Mouse (Mus musculus): ENCODE results near the gene Cmtm4. TPM values are rescaled to one million over a fixed set of nuclear protein-coding genes. Genes with fewer than 3 reads are reported as not detected.

Cmtm4 gene
- polyA plus RNA-seq (2014; fragmentation: Nextera tagmentation; extraction: Ambion mirVana) = 2.1 and 2.4 TPM in 2 replicates

DNA sequence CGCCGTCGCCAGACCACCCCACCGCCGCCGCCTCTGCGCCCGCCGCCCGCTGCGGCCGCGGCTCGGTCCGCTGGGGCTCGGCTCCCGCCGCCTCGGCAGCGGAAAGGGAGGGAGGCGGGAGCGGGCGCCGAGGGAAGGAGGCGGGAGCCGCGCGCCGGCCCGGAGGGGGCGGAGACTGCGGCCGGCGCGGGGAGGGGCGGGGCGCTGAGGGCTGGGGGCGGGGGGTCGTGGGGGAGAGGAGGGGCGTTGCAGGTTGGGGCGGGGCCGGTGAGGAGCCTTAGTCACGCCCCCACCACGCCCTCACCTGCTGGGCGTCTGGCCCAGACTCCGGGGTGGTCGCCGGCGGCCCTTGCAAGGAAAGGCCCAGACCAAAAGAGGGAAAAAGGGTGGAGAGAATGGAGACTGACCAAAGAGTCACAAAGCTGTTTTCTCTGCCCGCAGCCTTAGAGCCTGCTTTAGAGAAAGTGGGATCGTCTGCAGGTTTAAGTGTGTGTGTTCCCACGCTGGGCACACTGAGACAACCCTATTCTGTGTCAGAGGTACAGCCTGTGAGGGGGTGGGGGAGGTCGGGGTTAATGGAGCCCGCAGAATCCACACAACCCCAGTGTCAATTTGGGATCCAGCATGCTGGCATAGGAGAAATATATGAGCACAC lies at the start of gene Cmtm4:
Gene Cmtm4 (minus strand): TSS at position 105 of the 655 bp plus-strand sequence.
- H3K4me1 ChIP-seq (ENCODE audit: control insufficient read depth in 2 of 2, insufficient read depth in 2 of 2, low read length in 2 of 2) = peaks cover 9 to 21% of the 10 kb centered on the region in 2 experiments
- ATAC-seq (ENCODE audit: insufficient number of reproducible peaks, insufficient read depth, low FRiP score, low read depth) = peak; percentile 85
- no peaks in the 10 kb centered on the region for H3K9me3 ChIP-seq (ENCODE audit: control insufficient read depth, low read length)
- H3K36me3 ChIP-seq (ENCODE audit: control insufficient read depth, insufficient read depth, low read length) = no peaks in the 10 kb centered on the region
- no peaks in the 10 kb centered on the region for H3K27me3 ChIP-seq (ENCODE audit: control insufficient read depth, insufficient read depth, low read length)
- peak within 1 kb of the TSS; percentile 70 to 86 for H3K4me3 ChIP-seq (ENCODE audit: control insufficient read depth in 1 of 2, insufficient read depth in 1 of 2, low read depth in 1 of 2, low read length in 2 of 2)
- H3K9ac ChIP-seq (ENCODE audit: low read length) = peak within 1 kb of the TSS; percentile 96
- 3% methylated on average over 29 of the region's 54 CpGs for WGBS
- peak within 1 kb of the TSS; percentile 27 to 80; a peak in 3 of 4 replicates for H3K27ac ChIP-seq (replicated peaks in 1 of 2; ENCODE audit: control insufficient read depth in 1 of 2, insufficient read depth in 1 of 2, low read depth in 2 of 2, low read length in 2 of 2)
- H3K4me2 ChIP-seq (ENCODE audit: low read length) = peak within 1 kb of the TSS; percentile 92

DNA sequence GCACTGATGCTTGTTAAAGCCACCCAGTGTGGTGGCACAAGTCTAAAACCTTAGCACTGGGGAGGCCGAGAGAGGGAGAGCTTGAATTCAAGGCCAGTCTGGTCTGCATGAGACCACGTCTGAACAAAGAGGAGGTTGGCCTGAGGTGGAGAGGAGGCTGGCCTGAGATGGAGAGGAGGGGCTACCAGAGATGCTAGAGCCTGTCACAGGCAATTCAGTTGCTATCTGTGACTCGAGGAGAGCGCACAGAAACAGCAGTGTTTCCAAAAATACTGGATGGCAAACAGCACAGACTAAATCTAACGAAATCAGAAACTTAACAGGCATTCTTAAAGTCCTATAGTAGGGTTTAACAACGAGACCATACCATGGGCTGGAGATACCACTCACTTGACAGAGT lies 49.6 kb upstream of the Cmtm4 start:
- WGBS = 38% methylated on average over 6 of the region's 6 CpGs
- Histone ChIP-seq H3K9ac (ENCODE audit: low read length) (no peak overlapping the region), H3K27me3 (ENCODE audit: control insufficient read depth, insufficient read depth, low read length) (no peaks in the 10 kb centered on the region), H3K4me3 (ENCODE audit: control insufficient read depth in 1 of 2, insufficient read depth in 1 of 2, low read depth in 1 of 2, low read length in 2 of 2) (no peak overlapping the region), H3K27ac (replicated peaks in 1 of 2; ENCODE audit: control insufficient read depth in 1 of 2, insufficient read depth in 1 of 2, low read depth in 2 of 2, low read length in 2 of 2) (no peak overlapping the region), H3K9me3 (ENCODE audit: control insufficient read depth, low read length) (no peaks in the 10 kb centered on the region), H3K4me2 (ENCODE audit: low read length) (no peak overlapping the region), H3K4me1 (ENCODE audit: control insufficient read depth in 2 of 2, insufficient read depth in 2 of 2, low read length in 2 of 2) (peaks cover 3 to 18% of the 10 kb centered on the region in 2 experiments), H3K36me3 (ENCODE audit: control insufficient read depth, insufficient read depth, low read length) (peaks cover 9% of the 10 kb centered on the region)
- ATAC-seq (ENCODE audit: insufficient number of reproducible peaks, insufficient read depth, low FRiP score, low read depth) = no peak

DNA sequence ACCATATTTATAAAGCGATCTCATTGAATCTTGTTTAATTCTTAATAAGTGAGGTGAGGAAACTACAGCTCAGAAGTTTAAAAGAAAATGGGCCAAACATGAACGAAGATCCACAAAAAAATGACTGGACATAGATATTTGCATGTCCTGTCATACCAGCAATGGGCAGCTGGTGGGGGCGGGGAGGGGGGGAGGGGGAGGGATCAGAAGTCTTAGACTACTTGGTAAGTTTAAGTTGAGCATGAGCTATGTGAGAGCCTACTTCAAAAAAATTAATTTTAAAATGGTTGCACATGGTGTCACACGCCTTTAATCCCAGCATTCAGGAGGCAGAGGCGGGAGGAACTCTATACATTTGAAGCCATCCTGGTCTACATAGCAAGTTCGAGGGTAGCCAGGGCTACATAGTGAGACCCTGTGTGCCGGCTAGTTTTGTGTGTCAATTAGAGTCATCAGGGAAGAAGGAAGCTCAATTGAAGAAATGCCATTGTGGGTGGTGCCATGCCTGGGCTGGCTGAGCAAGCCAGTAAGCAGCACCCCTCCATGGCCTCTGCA lies 47.6 kb upstream of the Cmtm4 start:
- no peak for ATAC-seq (ENCODE audit: insufficient number of reproducible peaks, insufficient read depth, low FRiP score, low read depth)
- peaks cover 3 to 14% of the 10 kb centered on the region in 2 experiments for H3K4me1 ChIP-seq (ENCODE audit: control insufficient read depth in 2 of 2, insufficient read depth in 2 of 2, low read length in 2 of 2)
- 57% methylated on average over 7 of the region's 7 CpGs for WGBS
- H3K4me2 ChIP-seq (ENCODE audit: low read length) = peak overlapping the region; percentile 70
- peak overlapping the region; percentile 95; the same call in 1 of the 2 replicates for H3K9ac ChIP-seq (ENCODE audit: low read length)
- no peaks in the 10 kb centered on the region for H3K27me3 ChIP-seq (ENCODE audit: control insufficient read depth, insufficient read depth, low read length)
- peak overlapping the region in 1 of 2 experiments; percentile 95; a peak in 3 of 4 replicates for H3K4me3 ChIP-seq (ENCODE audit: control insufficient read depth in 1 of 2, insufficient read depth in 1 of 2, low read depth in 1 of 2, low read length in 2 of 2)
- H3K27ac ChIP-seq (replicated peaks in 1 of 2; ENCODE audit: control insufficient read depth in 1 of 2, insufficient read depth in 1 of 2, low read depth in 2 of 2, low read length in 2 of 2) = no peak overlapping the region; a peak in 1 of 4 replicates
- H3K36me3 ChIP-seq (ENCODE audit: control insufficient read depth, insufficient read depth, low read length) = peaks cover 29% of the 10 kb centered on the region
- no peaks in the 10 kb centered on the region for H3K9me3 ChIP-seq (ENCODE audit: control insufficient read depth, low read length)

DNA sequence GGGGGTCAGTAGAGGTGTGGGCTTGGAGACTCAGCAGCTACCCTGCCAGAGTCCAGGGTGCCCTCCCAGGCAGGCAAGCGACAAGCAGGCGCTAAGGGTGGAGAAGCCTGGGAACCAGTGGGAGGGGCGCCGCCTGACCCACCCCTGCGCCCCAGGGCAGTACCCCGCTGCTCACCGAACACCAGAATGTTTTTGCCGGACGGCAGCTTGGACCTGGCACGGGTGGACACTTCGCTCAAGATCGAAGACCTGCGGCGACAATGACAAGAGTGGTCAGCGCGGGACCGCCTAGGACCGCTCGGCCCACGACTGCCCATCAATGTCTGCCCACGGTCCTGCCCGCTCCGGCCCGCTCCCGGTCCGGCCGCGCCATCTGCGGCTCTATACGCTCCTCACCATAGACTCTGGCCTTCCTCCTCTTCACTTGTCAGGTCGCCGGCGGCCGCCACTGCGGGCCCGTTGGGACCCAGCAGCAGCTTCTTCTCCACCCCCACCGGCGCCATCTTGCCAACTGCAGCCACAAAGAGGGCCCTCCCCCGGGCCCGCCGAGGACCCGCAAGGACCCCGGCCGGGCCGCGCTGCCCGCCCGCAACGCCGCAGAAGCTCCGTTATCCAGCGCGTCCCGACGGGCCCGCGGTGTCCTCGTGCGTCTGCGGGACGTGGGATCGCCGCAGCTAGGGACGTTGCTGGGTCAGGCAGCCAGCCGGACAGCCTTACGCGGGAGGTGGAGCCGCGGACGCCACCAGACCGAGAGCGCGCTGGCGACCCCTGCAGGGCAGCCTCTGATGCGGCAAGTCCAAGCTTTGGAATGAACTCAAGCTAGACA lies 46.9 kb upstream of the Cmtm4 start, which contains the start of gene Dync1li2:
Gene Dync1li2 (minus strand): TSS at position 749 of the 826 bp plus-strand sequence.
- peaks cover 3 to 14% of the 10 kb centered on the region in 2 experiments for H3K4me1 ChIP-seq (ENCODE audit: control insufficient read depth in 2 of 2, insufficient read depth in 2 of 2, low read length in 2 of 2)
- peak within 1 kb of the TSS; percentile 70 for H3K4me2 ChIP-seq (ENCODE audit: low read length)
- ATAC-seq (ENCODE audit: insufficient number of reproducible peaks, insufficient read depth, low FRiP score, low read depth) = peak; percentile 78
- H3K9ac ChIP-seq (ENCODE audit: low read length) = peak within 1 kb of the TSS; percentile 95
- H3K9me3 ChIP-seq (ENCODE audit: control insufficient read depth, low read length) = no peaks in the 10 kb centered on the region
- peaks cover 35% of the 10 kb centered on the region for H3K36me3 ChIP-seq (ENCODE audit: control insufficient read depth, insufficient read depth, low read length)
- WGBS = under 1% methylated on average over 75 of the region's 75 CpGs
- H3K27me3 ChIP-seq (ENCODE audit: control insufficient read depth, insufficient read depth, low read length) = no peaks in the 10 kb centered on the region
- H3K4me3 ChIP-seq (ENCODE audit: control insufficient read depth in 1 of 2, insufficient read depth in 1 of 2, low read depth in 1 of 2, low read length in 2 of 2) = peak within 1 kb of the TSS; percentile 95 to 98
- H3K27ac ChIP-seq (replicated peaks in 1 of 2; ENCODE audit: control insufficient read depth in 1 of 2, insufficient read depth in 1 of 2, low read depth in 2 of 2, low read length in 2 of 2) = peak within 1 kb of the TSS; percentile 92 to 97

DNA sequence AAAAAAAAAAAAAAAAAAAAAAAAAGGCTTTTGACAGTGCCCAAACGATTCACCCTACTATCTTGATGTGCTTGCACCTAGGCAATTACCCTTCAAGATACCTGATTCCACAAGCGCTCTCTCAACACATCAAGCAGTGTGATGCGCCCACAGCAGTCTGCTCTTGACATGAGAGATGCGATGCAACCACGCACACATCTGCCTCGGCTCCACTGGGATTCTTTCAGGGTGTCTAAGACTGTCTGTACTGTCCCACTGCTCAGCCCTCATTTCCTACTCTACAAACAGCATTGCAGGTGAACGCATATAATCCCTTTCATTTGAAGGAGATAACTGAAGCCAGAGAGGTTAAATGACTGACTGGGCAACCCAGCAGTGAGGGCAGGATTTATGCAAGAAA lies 46.0 kb upstream of the Cmtm4 start:
- no peak for ATAC-seq (ENCODE audit: insufficient number of reproducible peaks, insufficient read depth, low FRiP score, low read depth)

DNA sequence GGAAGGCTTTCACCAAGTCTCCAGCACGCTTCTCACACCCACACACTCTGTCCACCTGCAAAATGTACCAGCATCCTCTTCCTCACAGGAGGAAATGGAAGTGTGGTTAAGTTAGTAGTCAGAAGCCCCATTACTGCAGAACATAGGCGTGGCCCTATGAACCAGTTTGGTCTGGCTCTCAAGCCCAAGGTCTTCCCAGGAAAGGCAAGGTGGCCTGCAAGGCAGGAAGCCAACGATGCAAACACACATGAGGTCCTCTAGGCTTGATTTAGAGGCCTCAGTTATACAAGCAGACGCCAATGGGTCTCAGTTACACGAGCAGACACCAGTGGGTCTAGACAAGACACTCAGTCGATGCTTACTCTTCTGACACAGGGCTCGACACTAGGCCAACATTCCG lies 43.9 kb upstream of the Cmtm4 start:
- H3K36me3 ChIP-seq (ENCODE audit: control insufficient read depth, insufficient read depth, low read length) = peaks cover 64% of the 10 kb centered on the region
- WGBS = 92% methylated on average over 8 of the region's 8 CpGs
- no peak for ATAC-seq (ENCODE audit: insufficient number of reproducible peaks, insufficient read depth, low FRiP score, low read depth)

More for the DNA sequence above, 46.0 kb upstream of the Cmtm4 start:
- H3K4me1 ChIP-seq (ENCODE audit: control insufficient read depth in 2 of 2, insufficient read depth in 2 of 2, low read length in 2 of 2) = peaks cover 4 to 18% of the 10 kb centered on the region in 2 experiments
- WGBS = 45% methylated on average over 7 of the region's 7 CpGs
- H3K9ac ChIP-seq (ENCODE audit: low read length) = peak overlapping the region; percentile 95
- H3K4me3 ChIP-seq (ENCODE audit: control insufficient read depth in 1 of 2, insufficient read depth in 1 of 2, low read depth in 1 of 2, low read length in 2 of 2) = peak overlapping the region; percentile 95 to 98
- no peaks in the 10 kb centered on the region for H3K27me3 ChIP-seq (ENCODE audit: control insufficient read depth, insufficient read depth, low read length)
- no peaks in the 10 kb centered on the region for H3K9me3 ChIP-seq (ENCODE audit: control insufficient read depth, low read length)
- peak overlapping the region in 1 of 2 experiments; percentile 92; a peak in 1 of 4 replicates for H3K27ac ChIP-seq (replicated peaks in 1 of 2; ENCODE audit: control insufficient read depth in 1 of 2, insufficient read depth in 1 of 2, low read depth in 2 of 2, low read length in 2 of 2)
- peaks cover 44% of the 10 kb centered on the region for H3K36me3 ChIP-seq (ENCODE audit: control insufficient read depth, insufficient read depth, low read length)
- H3K4me2 ChIP-seq (ENCODE audit: low read length) = peak overlapping the region; percentile 70

DNA sequence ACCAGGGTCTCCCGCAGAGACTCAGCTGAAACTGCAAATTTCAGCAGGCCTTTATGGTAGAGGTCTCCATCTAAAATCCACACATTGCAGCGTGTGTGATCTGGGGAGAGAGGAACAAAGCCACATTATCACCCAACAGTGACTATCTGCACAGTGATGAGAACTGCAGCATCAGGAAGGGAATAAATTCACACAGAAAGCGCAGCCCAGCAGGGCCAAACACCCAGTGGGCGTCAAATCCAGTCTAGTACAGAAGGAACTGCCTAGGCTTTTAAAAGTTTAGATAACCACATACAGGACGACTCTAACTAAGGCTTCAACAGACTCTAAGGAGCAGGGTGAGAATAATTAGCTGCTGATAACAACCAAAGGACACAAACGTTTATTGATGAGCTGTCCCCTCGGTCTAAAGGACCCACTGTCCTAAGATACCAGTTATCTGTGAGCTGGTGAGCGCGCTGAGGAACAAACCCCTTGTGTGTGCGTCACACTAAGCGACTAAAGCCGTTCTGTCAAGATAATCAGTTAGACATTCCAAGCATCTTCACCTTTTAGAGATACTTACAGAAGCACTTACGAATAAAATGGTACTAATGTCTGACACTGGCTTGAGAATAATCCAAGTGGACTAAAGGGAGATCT lies 42.0 kb upstream of the Cmtm4 start:
- H3K36me3 ChIP-seq (ENCODE audit: control insufficient read depth, insufficient read depth, low read length) = peaks cover 83% of the 10 kb centered on the region
- no peaks in the 10 kb centered on the region for H3K9me3 ChIP-seq (ENCODE audit: control insufficient read depth, low read length)
- H3K27ac ChIP-seq (replicated peaks in 1 of 2; ENCODE audit: control insufficient read depth in 1 of 2, insufficient read depth in 1 of 2, low read depth in 2 of 2, low read length in 2 of 2) = no peak overlapping the region
- no peak for ATAC-seq (ENCODE audit: insufficient number of reproducible peaks, insufficient read depth, low FRiP score, low read depth)
- no peaks in the 10 kb centered on the region for H3K27me3 ChIP-seq (ENCODE audit: control insufficient read depth, insufficient read depth, low read length)
- H3K9ac ChIP-seq (ENCODE audit: low read length) = no peak overlapping the region
- no peak overlapping the region for H3K4me2 ChIP-seq (ENCODE audit: low read length)
- 66% methylated on average over 13 of the region's 13 CpGs for WGBS
- no peak overlapping the region for H3K4me3 ChIP-seq (ENCODE audit: control insufficient read depth in 1 of 2, insufficient read depth in 1 of 2, low read depth in 1 of 2, low read length in 2 of 2)
- peaks cover 13 to 39% of the 10 kb centered on the region in 2 experiments for H3K4me1 ChIP-seq (ENCODE audit: control insufficient read depth in 2 of 2, insufficient read depth in 2 of 2, low read length in 2 of 2)

More for the DNA sequence above, 43.9 kb upstream of the Cmtm4 start:
- Histone ChIP-seq H3K9me3 (ENCODE audit: control insufficient read depth, low read length) (no peaks in the 10 kb centered on the region), H3K27me3 (ENCODE audit: control insufficient read depth, insufficient read depth, low read length) (no peaks in the 10 kb centered on the region), H3K4me1 (ENCODE audit: control insufficient read depth in 2 of 2, insufficient read depth in 2 of 2, low read length in 2 of 2) (peaks cover 13 to 37% of the 10 kb centered on the region in 2 experiments), H3K9ac (ENCODE audit: low read length) (no peak overlapping the region), H3K4me3 (ENCODE audit: control insufficient read depth in 1 of 2, insufficient read depth in 1 of 2, low read depth in 1 of 2, low read length in 2 of 2) (no peak overlapping the region), H3K4me2 (ENCODE audit: low read length) (no peak overlapping the region), H3K27ac (replicated peaks in 1 of 2; ENCODE audit: control insufficient read depth in 1 of 2, insufficient read depth in 1 of 2, low read depth in 2 of 2, low read length in 2 of 2) (no peak overlapping the region)
